Comparison of ENCODE assay signal across 9 mouse cellular contexts in genomic region chr3:61268453-61269335, GRCm38 (mm10).
DNase-seq lines count a peak whose midpoint lies in the region; ATAC-seq and TF ChIP-seq lines count a peak whose summit lies in the region.
"Had no signal": no experiment of that assay in that cellular context is flagged by ENCODE, and none has a peak within 500 bp of the region (broad histone marks: within the 10 kb centered on the region; RNA-seq: fewer than 3 reads in every experiment).

No protein-coding gene starts in this region.

- H3K4me2 ChIP-seq in hindbrain, postnatal 0 days (ENCODE audit: low read depth, low read length): no peak overlapping the region
- H3K4me2 ChIP-seq in neural tube, embryonic 11.5 days (ENCODE audit: low read depth): no peak overlapping the region
- H3K4me2 ChIP-seq: heart, embryonic 15.5 days had no signal

- no peak for TF ChIP-seq CTCF in thymus, adult 2 months (IDR thresholded peaks at IDR 0.05; ENCODE audit: borderline replicate concordance, control insufficient read depth, extremely low read depth, insufficient read depth, low read length, poor library complexity)
- peak; percentile 77 for TF ChIP-seq CTCF in hindbrain, postnatal 0 days (IDR thresholded peaks at IDR 0.05; ENCODE audit: low read depth)

- intact Hi-C loops in left cerebral cortex, postnatal 36 days (cut with DNase I): loop anchor here (5.0 kb wide), 2 partner anchors 94 to 924 kb away; partner anchors contain the start of gene Rap2b

- no peak overlapping the region for H3K9ac ChIP-seq in hindbrain, postnatal 0 days (replicated peaks; ENCODE audit: low read length)
- no peak overlapping the region for H3K9ac ChIP-seq in neural tube, embryonic 11.5 days (ENCODE audit: low read length)
- H3K9ac ChIP-seq: heart, embryonic 15.5 days had no signal

- H3K27ac ChIP-seq in thymus, adult 2 months (ENCODE audit: control insufficient read depth, insufficient read depth, low read length): no peak overlapping the region
- no peak overlapping the region for H3K27ac ChIP-seq in hindbrain, postnatal 0 days
- H3K27ac ChIP-seq in neural tube, embryonic 11.5 days (ENCODE audit: low read depth, low read length): no peak overlapping the region
- H3K27ac ChIP-seq: heart, embryonic 15.5 days had no signal

- ATAC-seq in hindbrain, postnatal 0 days: no peak
- ATAC-seq in neural tube, embryonic 11.5 days (ENCODE audit: insufficient read depth, low FRiP score, low TSS enrichment): peak; percentile 53; the same call in 1 of the 2 replicates

- 76% methylated on average over 5 of the region's 5 CpGs for WGBS in thymus, adult 2 months
- WGBS in hindbrain, postnatal 0 days: 72% methylated on average over 5 of the region's 5 CpGs
- 75% methylated on average over 5 of the region's 5 CpGs for WGBS in neural tube, embryonic 11.5 days

- TF ChIP-seq POLR2A in thymus, adult 2 months (IDR thresholded peaks at IDR 0.05; ENCODE audit: control insufficient read depth, extremely low read depth, insufficient read depth, low read length, poor library complexity): no peak

- H3K27me3 ChIP-seq in thymus, adult 2 months (ENCODE audit: control insufficient read depth, insufficient read depth, low read length): no peaks in the 10 kb centered on the region
- H3K27me3 ChIP-seq in hindbrain, postnatal 0 days (ENCODE audit: insufficient read depth, low read length): no peaks in the 10 kb centered on the region
- no peaks in the 10 kb centered on the region for H3K27me3 ChIP-seq in neural tube, embryonic 11.5 days (ENCODE audit: control insufficient read depth, insufficient read depth, low read length)
- H3K27me3 ChIP-seq: heart, embryonic 15.5 days had no signal

- no peaks in the 10 kb centered on the region for H3K36me3 ChIP-seq in thymus, adult 2 months (ENCODE audit: control insufficient read depth, insufficient read depth, low read length)
- H3K36me3 ChIP-seq in hindbrain, postnatal 0 days (ENCODE audit: insufficient read depth, low read length): no peaks in the 10 kb centered on the region
- no peaks in the 10 kb centered on the region for H3K36me3 ChIP-seq in neural tube, embryonic 11.5 days (ENCODE audit: control insufficient read depth, insufficient read depth, low read length)
- H3K36me3 ChIP-seq: heart, embryonic 15.5 days had no signal

- no peaks in the 10 kb centered on the region for H3K4me1 ChIP-seq in thymus, adult 2 months (replicated peaks; ENCODE audit: control insufficient read depth, insufficient read depth, low read length)
- no peaks in the 10 kb centered on the region for H3K4me1 ChIP-seq in hindbrain, postnatal 0 days (ENCODE audit: insufficient read depth, low read length)
- H3K4me1 ChIP-seq in neural tube, embryonic 11.5 days (ENCODE audit: control insufficient read depth, insufficient read depth, low read length): no peaks in the 10 kb centered on the region
- H3K4me1 ChIP-seq: heart, embryonic 15.5 days had no signal

- H3K9me3 ChIP-seq in hindbrain, postnatal 0 days (ENCODE audit: low read length): no peaks in the 10 kb centered on the region
- H3K9me3 ChIP-seq in neural tube, embryonic 11.5 days (ENCODE audit: control insufficient read depth, low read length): no peaks in the 10 kb centered on the region
- H3K9me3 ChIP-seq: heart, embryonic 15.5 days had no signal

- peak; percentile 21 for DNase-seq in thymus, adult 2 months
- no peak for DNase-seq in thymus, adult 18-20 months
- DNase-seq in adrenal gland, postnatal 36 days: peak; percentile 13 to 37
- peak; percentile 28 for DNase-seq in fibroblast of lung, adult 2 months (ENCODE audit: low read depth)
- peak; percentile 76 for DNase-seq in hindbrain, postnatal 0 days (ENCODE audit: low spot score)
- DNase-seq in left cerebral cortex, postnatal 36 days (ENCODE audit: low spot score in 2 of 2): peak; percentile 35 to 59
- peak; percentile 41 for DNase-seq in neural tube, embryonic 11.5 days (ENCODE audit: low spot score)
- DNase-seq in ovary, postnatal 10 days (ENCODE audit: low spot score): no peak

- H3K4me3 ChIP-seq in thymus, adult 2 months (ENCODE audit: control insufficient read depth, insufficient read depth, low read length): no peak overlapping the region
- H3K4me3 ChIP-seq in hindbrain, postnatal 0 days (ENCODE audit: low read length): no peak overlapping the region
- H3K4me3 ChIP-seq in neural tube, embryonic 11.5 days (ENCODE audit: low read depth, low read length): no peak overlapping the region
- H3K4me3 ChIP-seq: heart, embryonic 15.5 days had no signal

Comparison
In these comparisons a context has a peak if more than half of its experiments do, and no peak if none do; other contexts are left out.
1. DNase-seq: peak in thymus, adult 2 months (single experiment), adrenal gland, postnatal 36 days (2 of 2), fibroblast of lung, adult 2 months (single experiment), hindbrain, postnatal 0 days (single experiment), left cerebral cortex, postnatal 36 days (2 of 2) and neural tube, embryonic 11.5 days (single experiment); none in thymus, adult 18-20 months (0 of 2) and ovary, postnatal 10 days (single experiment).